Comparison of ENCODE assay signal across 8 mouse cellular contexts in genomic region chr14:45539659-45540468, GRCm38 (mm10). TPM values are rescaled to one million over a fixed set of nuclear protein-coding genes. Genes with fewer than 3 reads are reported as not detected.
A peak's percentile ranks its signal among the peaks of the same experiment; 100 is the strongest.
DNase-seq lines count a peak whose midpoint lies in the region; ATAC-seq lines count a peak whose summit lies in the region.

No protein-coding gene starts in this region.

- WGBS in forebrain, embryonic 14.5 days, result 16% methylated on average over 12 of the region's 12 CpGs
- WGBS in lung, embryonic 16.5 days, result 25% methylated on average over 12 of the region's 12 CpGs

- H3K4me2 ChIP-seq in forebrain, embryonic 14.5 days (ENCODE audit: low read length), result no peak overlapping the region
- 0 out of 2 replicates have a peak overlapping the region, but pooled peaks have one; percentile 12 for H3K4me2 ChIP-seq in lung, embryonic 16.5 days (ENCODE audit: low read depth, low read length)

- peak; percentile 93 for DNase-seq in R1 (ENCODE audit: low read depth, low spot score)
- DNase-seq in cerebellum, adult 11 months, result peak; percentile 37
- DNase-seq in forebrain, embryonic 14.5 days (ENCODE audit: low spot score), result peak; percentile 85
- DNase-seq in heart, postnatal 14 days, result peak; percentile 84 to 88
- DNase-seq in layer of hippocampus, adult 18-20 months (ENCODE audit: low spot score in 2 of 2), result peak; percentile 26 to 78
- DNase-seq in retina, postnatal 1 day, result peak; percentile 88

- peak; percentile 79 for ATAC-seq in forebrain, embryonic 14.5 days
- peak; percentile 93 for ATAC-seq in lung, embryonic 16.5 days (ENCODE audit: low read depth)
- ATAC-seq in activated CD4-positive, CD25-positive, alpha-beta regulatory T cell, adult 4 months, result no peak

- H3K27me3 ChIP-seq in forebrain, embryonic 14.5 days (replicated peaks; ENCODE audit: control insufficient read depth, insufficient read depth, low read length), result no peaks in the 10 kb centered on the region
- no peaks in the 10 kb centered on the region for H3K27me3 ChIP-seq in lung, embryonic 16.5 days (ENCODE audit: control insufficient read depth, insufficient read depth, low read depth, low read length)

- no peaks in the 10 kb centered on the region for H3K36me3 ChIP-seq in forebrain, embryonic 14.5 days (ENCODE audit: control insufficient read depth, insufficient read depth, low read length)
- no peaks in the 10 kb centered on the region for H3K36me3 ChIP-seq in lung, embryonic 16.5 days (ENCODE audit: control insufficient read depth, insufficient read depth, low read length)

- no peak overlapping the region for H3K4me3 ChIP-seq in forebrain, embryonic 14.5 days (ENCODE audit: low read depth, low read length)
- H3K4me3 ChIP-seq in lung, embryonic 16.5 days (ENCODE audit: low read length), result no peak overlapping the region

- H3K27ac ChIP-seq in forebrain, embryonic 14.5 days (ENCODE audit: low read depth, low read length), result 0 out of 2 replicates have a peak overlapping the region, but pooled peaks have one; percentile 18
- peak overlapping the region; percentile 69 for H3K27ac ChIP-seq in lung, embryonic 16.5 days (ENCODE audit: low read length)

- intact Hi-C loops in heart, postnatal 14 days (cut with DNase I), result loop anchor here (1.0 to 5.0 kb wide), 3 partner anchors 62 to 223 kb away; partner anchors contain the start of gene Ero1l

- H3K4me1 ChIP-seq in forebrain, embryonic 14.5 days (ENCODE audit: control insufficient read depth, insufficient read depth, low read length), result peaks cover 2% of the 10 kb centered on the region; the same call in 1 of the 2 replicates
- H3K4me1 ChIP-seq in lung, embryonic 16.5 days (replicated peaks; ENCODE audit: control insufficient read depth, insufficient read depth, low read length), result peaks cover 7% of the 10 kb centered on the region; the same call in 1 of the 2 replicates

- no peak overlapping the region for H3K9ac ChIP-seq in forebrain, embryonic 14.5 days (ENCODE audit: low read length)
- no peak overlapping the region; the same call in 1 of the 2 replicates for H3K9ac ChIP-seq in lung, embryonic 16.5 days (ENCODE audit: low read length)

- H3K9me3 ChIP-seq in forebrain, embryonic 14.5 days (replicated peaks; ENCODE audit: control insufficient read depth, low read length), result no peaks in the 10 kb centered on the region
- no peaks in the 10 kb centered on the region for H3K9me3 ChIP-seq in lung, embryonic 16.5 days (ENCODE audit: control insufficient read depth, low read length)

RNA-seq across cellular contexts. Expression of gene Fermt2, which starts 9.9 kb away (rescaled TPM):
- polyA plus RNA-seq in forebrain, embryonic 14.5 days (2014; fragmentation: Nextera tagmentation; extraction: Ambion mirVana), result 55.4 and 68.4 TPM in 2 replicates
- total RNA-seq in heart, postnatal 14 days (2021), result 100 to 1,000 TPM; 269 to 291 TPM
- total RNA-seq in layer of hippocampus, adult 18-20 months (2021), result 100 to 1,000 TPM in 1 of 2 experiments, 10 to 100 TPM in 1; 96.7 to 103 TPM
- polyA plus RNA-seq in lung, embryonic 16.5 days (2015; fragmentation: Nextera tagmentation; extraction: Ambion mirVana), result 276 and 304 TPM in 2 replicates
- under 1 TPM in 1 of 2 experiments, not detected in 1; 0.25 TPM for polyA plus RNA-seq in activated CD4-positive, CD25-positive, alpha-beta regulatory T cell, adult 4 months (2017; shearing (Covaris generic))

Comparison
In these comparisons a context has a peak if more than half of its experiments do, and no peak if none do; other contexts are left out.
1. DNase-seq: peak in every context shown above with its lines; median percentile 93 in R1; 88 in retina, postnatal 1 day; 86 in heart, postnatal 14 days; 85 in forebrain, embryonic 14.5 days; 52 in layer of hippocampus, adult 18-20 months; 37 in cerebellum, adult 11 months.
2. RNA of gene Fermt2, which starts 9.9 kb away (polyA plus RNA-seq): 276 to 304 TPM in lung, embryonic 16.5 days and 55.4 to 68.4 TPM in forebrain, embryonic 14.5 days; 0.25 TPM in activated CD4-positive, CD25-positive, alpha-beta regulatory T cell, adult 4 months; every median in the first group is over 10 times any median in the second.